Mouse (Mus musculus) T-helper 17 cell (primary cell): ENCODE measurements around the gene Ncam2.

Experiments
- in situ Hi-C, 2 experiments: fragments of 300-600 bp; cut with MboI, MseI; formaldehyde crosslinking; loops; 1 replicate in 1 of 2; 2 replicates in 1 of 2; pipeline ENCODE4 v1.15.1; 2025; ENCODE audit warnings: high pct_unique_total_duplicates in 2 of 2

Gene Ncam2

DNA sequence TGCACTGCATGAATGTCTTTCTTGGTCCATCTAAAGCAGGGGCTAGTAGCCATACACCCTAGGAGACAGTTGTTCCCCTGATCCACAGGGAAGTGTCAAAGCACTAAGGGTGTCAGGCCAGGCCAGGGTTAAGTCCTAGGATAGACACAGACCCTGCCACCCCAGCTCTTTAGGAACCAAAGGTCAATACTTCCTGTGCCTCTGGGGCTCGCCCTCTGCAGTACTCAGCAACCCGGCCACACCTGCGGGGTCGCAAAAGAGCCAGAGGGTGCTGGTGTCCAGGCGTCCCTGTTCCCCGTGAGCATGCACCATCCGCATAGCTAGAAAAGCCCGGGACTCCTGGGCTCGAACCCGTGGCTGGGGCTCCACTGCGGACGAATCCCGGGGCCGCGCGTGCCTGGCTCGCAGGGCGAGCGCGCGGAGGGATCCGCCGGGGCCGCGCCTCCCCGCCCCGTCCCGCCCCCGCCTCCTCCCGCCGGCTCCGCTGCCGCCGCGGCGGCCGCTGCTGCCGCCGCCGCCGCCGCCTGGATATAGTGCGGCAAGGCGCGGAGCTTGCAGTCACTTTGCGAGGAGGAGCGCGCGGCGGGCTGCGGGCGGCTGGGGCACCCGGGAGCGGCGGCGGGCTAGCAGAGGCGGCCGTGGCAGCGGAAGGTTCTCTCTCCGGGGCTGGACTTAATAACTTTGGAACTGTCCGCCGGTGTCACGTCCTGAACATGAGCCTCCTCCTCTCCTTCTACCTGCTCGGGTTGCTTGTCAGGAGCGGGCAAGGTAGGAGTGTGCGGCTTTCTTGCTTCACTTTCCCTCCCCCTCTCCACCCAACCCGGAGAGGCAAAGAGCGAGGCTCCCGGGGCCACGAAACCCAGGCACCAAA is at the start of gene Ncam2:
Ncam2 (plus strand) TSS at position 497 of the 871 bp plus-strand sequence.
- in situ Hi-C loops = no loop called here

GRCm38 (mm10) chr16:81170828-81171227 is 29.7 kb upstream of the Ncam2 start:
- in situ Hi-C loops = no loop called here

- in situ Hi-C loops = no loop called here
Observed at GRCm38 (mm10) chr16:81175302-81175943, 25.1 kb upstream of the Ncam2 start.

DNA sequence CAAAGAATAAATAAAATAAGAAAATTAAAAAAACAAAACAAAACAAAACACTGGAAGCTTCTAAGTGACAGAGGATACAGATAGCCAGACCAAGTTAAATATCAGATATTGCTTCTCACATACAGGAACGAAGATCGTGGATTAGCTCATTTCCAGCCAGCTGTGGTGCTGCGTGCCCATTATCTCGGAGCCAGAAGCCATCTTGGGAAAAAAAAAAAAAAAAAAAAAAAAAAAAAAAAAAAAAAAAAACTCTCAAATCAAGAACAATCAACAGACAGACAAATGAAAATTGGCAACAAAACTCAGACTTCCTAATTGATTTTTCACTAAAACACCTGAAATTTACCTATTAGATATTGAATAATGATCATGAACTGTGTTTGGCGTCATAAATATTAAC is 20.7 kb upstream of the Ncam2 start:
- in situ Hi-C loops = no loop called here

DNA sequence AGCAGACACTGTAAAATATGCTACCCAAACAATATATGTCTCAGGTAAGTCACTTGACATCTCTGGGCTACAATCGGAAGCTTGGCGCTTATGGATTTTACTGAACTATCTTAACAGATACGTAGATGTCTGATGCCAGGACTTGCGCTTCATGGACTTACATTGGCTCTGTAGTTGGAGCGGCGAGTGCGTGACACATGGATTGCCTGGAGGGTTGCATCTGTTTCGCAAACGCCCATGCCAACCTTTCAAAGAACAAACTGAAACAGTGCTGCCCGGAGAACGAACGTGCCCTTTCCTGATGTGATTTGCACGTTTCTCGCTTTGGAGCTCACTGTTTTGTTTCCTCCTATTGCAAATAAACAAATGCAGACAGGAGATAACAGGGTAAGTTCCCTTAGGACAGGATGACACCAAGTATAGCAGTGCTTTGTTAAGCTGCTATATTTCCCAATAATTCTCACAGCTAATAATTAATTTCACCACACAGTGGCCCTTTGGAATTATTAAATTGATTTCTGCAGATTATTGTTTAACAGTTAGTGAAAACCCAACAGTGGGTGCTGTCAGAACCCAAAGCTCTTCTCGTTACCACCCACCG is 12.8 kb upstream of the Ncam2 start:
- in situ Hi-C loops = no loop called here

DNA sequence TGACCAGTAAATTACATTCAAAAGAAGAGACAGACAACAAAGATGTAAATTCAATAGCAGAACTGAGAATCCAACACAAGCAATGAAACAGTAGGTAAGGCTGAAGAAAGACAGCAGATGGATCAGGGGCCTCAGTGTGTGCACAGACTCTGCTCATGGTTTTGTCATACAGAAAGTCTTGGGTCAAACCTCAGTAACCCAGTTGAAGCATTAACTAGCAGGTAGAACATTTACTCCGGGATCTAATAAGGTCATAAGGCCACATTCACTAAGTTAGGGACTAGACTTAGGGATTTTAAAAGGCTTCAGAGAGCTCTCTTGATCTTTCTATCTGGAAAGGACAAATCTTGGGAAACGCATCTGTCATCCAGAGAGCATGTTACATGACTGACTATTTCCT is 8.9 kb upstream of the Ncam2 start:
- in situ Hi-C loops = no loop called here

DNA sequence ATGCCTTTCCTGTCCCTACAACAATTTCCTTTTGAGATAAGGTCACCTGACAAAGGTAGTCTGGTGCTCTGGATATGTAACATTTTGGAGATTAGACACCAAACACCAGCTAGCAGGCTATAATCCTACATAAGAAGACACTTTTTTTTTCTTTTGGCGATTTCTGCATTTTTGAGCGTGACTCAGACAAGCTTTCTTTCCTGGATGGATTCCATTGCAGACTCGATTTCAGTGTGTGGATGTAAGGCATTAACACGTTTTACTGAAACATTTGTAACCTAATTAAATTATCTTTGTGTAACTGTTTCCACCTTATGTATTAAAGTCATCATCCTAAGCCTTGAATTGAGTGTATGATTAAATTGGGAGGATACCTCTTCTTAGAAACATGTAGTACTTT is 7.9 kb upstream of the Ncam2 start:
- in situ Hi-C loops = no loop called here

- in situ Hi-C loops = no loop called here
Observed at GRCm38 (mm10) chr16:81199467-81199866, 1.0 kb upstream of the Ncam2 start.

DNA sequence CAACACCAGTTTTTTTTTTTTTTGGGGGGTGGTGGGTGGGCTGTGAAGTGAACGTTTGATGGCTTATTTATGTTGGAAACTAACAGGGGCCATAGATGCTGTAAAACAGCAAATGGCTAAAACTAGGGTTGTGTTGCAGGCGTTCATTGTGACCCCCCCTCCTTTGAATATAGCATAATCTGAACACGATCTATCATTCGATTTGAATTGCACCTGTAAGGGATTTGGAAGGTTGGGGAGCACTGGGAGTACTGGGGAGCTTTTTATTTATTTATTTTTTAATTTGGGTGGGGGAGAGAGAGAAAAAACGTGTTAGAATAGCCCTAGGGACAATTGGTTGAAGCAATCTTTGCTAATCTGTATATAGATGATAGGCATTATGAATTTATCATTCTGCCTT is 974 bp downstream of the Ncam2 start:
- in situ Hi-C loops = no loop called here

DNA sequence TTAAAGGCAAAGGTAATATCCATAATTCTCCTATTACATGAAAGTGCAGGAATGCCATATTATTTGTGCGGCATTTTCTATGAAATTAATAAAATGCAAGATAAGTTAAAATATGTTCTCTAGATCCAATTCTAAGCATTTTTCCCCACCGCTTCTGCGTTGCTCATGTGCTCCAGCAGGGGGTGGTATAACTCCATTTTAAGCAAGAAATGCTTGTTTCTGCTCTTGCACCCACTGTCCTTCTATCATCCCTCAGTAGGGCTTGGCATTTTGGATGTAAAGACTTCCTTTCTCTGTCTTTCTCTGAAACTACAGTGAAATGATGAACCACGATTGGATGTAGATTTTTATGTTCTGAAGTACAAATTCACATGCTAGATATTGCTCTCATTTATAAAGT is 1.5 kb downstream of the Ncam2 start:
- in situ Hi-C loops = no loop called here

GRCm38 (mm10) chr16:81202721-81203161 is 2.2 kb downstream of the Ncam2 start:
- in situ Hi-C loops = no loop called here

- in situ Hi-C loops = no loop called here
Observed at GRCm38 (mm10) chr16:81204405-81205034, 4.0 kb downstream of the Ncam2 start.

DNA sequence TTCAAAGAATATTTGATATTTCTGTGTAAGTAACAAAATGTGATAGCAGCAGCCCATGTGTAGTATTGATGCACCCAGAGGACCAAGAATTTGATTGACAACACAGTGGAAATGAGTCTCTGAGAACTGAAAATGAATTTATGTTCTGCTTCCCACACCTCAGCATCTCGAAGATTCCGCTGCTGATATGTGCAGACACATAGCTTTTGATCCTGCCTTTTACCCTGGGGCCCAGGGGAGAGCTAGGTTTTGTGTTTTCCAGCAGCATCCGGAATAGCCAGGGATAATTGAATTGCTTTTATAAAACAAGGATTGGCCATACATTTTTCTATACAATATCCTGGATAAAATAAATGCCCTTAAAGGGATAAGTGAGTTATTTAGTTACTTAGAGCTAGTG is 20.7 kb downstream of the Ncam2 start:
- in situ Hi-C loops = no loop called here

- in situ Hi-C loops = no loop called here
Observed at GRCm38 (mm10) chr16:81223841-81224240, 23.3 kb downstream of the Ncam2 start.

DNA sequence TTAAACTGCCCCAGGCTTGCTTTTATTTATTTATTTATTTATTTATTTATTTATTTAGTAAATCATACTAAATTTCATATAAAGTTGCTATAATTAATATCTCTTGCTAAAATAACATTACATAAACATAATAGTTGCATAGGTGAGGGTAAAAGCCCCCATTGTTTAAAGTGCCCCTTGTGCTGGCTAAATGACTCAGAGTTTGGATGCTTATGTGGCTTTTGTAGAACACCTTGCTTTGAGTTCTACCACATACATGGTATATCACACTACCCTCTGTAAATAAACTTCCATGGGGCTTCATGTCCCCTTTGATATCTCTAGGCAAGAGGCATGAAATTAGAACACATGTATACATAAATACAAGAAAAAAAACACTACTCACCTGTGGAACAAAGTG is 23.8 kb downstream of the Ncam2 start:
- in situ Hi-C loops = no loop called here

DNA sequence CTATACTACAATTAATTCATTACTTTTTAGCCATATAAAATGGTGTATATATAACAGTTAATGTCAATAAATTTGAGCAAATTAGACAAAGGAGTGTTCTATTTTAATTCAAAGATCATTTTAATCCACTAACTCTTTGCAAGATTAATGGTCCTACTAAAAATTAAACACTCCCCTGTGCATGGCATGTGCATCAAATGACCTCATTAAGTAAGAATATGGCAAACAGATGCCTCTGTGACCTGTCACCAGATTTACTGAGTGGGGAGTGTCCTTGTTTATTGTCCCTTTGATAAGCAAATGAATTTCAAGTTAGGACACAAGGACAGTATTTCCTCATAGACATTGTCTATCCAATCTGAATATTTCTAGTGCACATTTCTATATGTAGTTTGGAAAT is 54.4 kb downstream of the Ncam2 start:
- in situ Hi-C loops = no loop called here

- in situ Hi-C loops = no loop called here
Observed at GRCm38 (mm10) chr16:81260429-81260828, 59.9 kb downstream of the Ncam2 start.

- in situ Hi-C loops = no loop called here
Observed at GRCm38 (mm10) chr16:81273597-81274360, 73.3 kb downstream of the Ncam2 start.

DNA sequence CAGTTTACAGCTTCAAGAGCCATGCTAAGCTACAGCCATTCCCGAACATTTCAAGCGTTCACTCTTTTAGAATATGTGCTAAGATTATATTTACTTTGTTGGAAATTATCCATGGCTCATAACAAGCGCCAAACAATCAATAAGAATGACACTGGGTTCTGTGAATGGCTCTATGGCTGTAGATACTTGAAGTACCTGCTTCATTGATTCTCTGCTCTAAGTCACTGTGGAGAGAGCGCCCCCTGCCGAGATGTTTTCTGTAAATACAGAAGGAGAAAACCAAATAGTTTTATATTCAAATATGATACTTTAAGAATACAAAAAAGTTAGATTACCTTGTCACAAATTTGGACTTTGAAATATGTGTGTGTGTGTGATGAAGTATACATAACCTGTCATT is 83.7 kb downstream of the Ncam2 start:
- in situ Hi-C loops = no loop called here

- in situ Hi-C loops = no loop called here
Observed at GRCm38 (mm10) chr16:81284859-81285837, 84.7 kb downstream of the Ncam2 start.
